Mouse (Mus musculus) testis, adult 2 months (tissue): ENCODE data around the gene Clcn7.

ENCODE experiments used
- CTCF ChIP-seq: fragments of 200-500 bp; IDR thresholded peaks from 2 replicates; pipeline ENCODE4 v1.5.1; 2012; ENCODE audit warnings: low read depth, mild to moderate bottlenecking, inconsistent platforms, low read length, moderate library complexity; ENCODE audit not compliant: control insufficient read depth, insufficient read depth, insufficient replicate concordance
- POLR2A ChIP-seq: fragments of 200-500 bp; IDR thresholded peaks from 2 replicates; pipeline ENCODE4 v1.6.1; 2012; ENCODE audit warnings: low read depth, mild to moderate bottlenecking, inconsistent platforms, low read length, moderate library complexity; ENCODE audit not compliant: control insufficient read depth

DNA sequence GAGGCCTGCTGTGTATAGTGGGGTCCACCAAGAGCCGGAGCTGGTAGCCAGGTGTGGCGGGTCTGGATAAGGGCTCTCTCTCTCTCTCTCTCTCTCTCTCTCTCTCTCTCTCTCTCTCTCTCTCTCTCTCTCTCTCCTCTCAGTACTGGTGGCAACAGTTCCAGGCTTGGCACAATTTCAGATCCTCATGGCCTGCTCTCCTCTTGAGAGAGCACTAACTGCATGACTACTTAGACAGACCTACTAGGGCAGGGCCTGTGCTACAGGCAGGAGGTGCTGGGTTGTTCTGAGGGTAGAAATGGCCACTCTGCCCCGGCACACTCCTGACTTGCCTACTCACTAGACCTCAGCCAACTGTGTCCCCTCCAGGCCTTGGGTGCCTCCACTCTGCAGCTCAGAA lies 39.4 kb downstream of the Clcn7 start:
- no peak for TF ChIP-seq CTCF
- no peak for TF ChIP-seq POLR2A
